Mouse (Mus musculus): ENCODE results near the gene Gm20708. TPM values are rescaled to one million over a fixed set of nuclear protein-coding genes. Genes with fewer than 3 reads are reported as not detected.

Gm20708 gene
- polyA plus RNA-seq, 1 experiment from 2014 or later = 0.18 TPM

GRCm38 (mm10) chr11:117881787-117882186, 72.3 kb downstream of the Gm20708 start:
- DNase-seq (ENCODE audit: low spot score) (peak; percentile 78), ATAC-seq (ENCODE audit: low FRiP score, low TSS enrichment) (peak; percentile 55)
- Histone ChIP-seq H3K9me3 (ENCODE audit: control insufficient read depth, low read length) (no peaks in the 10 kb centered on the region), H3K4me2 (replicated peaks; ENCODE audit: low read depth) (0 out of 2 replicates have a peak overlapping the region, but pooled peaks have one; percentile 8), H3K4me1 (replicated peaks; ENCODE audit: control insufficient read depth, insufficient read depth) (peaks cover 16% of the 10 kb centered on the region), H3K4me3 (ENCODE audit: low read depth, low read length) (no peak overlapping the region), H3K27me3 (ENCODE audit: control insufficient read depth, insufficient read depth, low read length) (no peaks in the 10 kb centered on the region), H3K9ac (ENCODE audit: low read length) (peak overlapping the region; percentile 18; the same call in 1 of the 2 replicates), H3K36me3 (ENCODE audit: control insufficient read depth, insufficient read depth, low read length) (no peaks in the 10 kb centered on the region), H3K27ac (replicated peaks) (peak overlapping the region; percentile 69)
- WGBS = 4% methylated on average over 8 of the region's 8 CpGs
- TF ChIP-seq EP300 (optimal IDR thresholded peaks at IDR 0.05) (no peak), CTCF (IDR thresholded peaks at IDR 0.05; ENCODE audit: low read depth) (no peak)

GRCm38 (mm10) chr11:117882208-117882607, 72.7 kb downstream of the Gm20708 start:
- peak overlapping the region; percentile 27; the same call in 1 of the 2 replicates for H3K9ac ChIP-seq (ENCODE audit: low read length)
- no peak for DNase-seq (ENCODE audit: low spot score)
- H3K9me3 ChIP-seq (ENCODE audit: control insufficient read depth, low read length) = no peaks in the 10 kb centered on the region
- H3K36me3 ChIP-seq (ENCODE audit: control insufficient read depth, insufficient read depth, low read length) = no peaks in the 10 kb centered on the region
- peaks cover 16% of the 10 kb centered on the region for H3K4me1 ChIP-seq (replicated peaks; ENCODE audit: control insufficient read depth, insufficient read depth)
- H3K27ac ChIP-seq (replicated peaks) = peak overlapping the region; percentile 69
- H3K27me3 ChIP-seq (ENCODE audit: control insufficient read depth, insufficient read depth, low read length) = no peaks in the 10 kb centered on the region
- 50% methylated on average over 1 of the region's 1 CpGs for WGBS
- no peak for ATAC-seq (ENCODE audit: low FRiP score, low TSS enrichment)
- no peak for TF ChIP-seq EP300 (optimal IDR thresholded peaks at IDR 0.05)
- H3K4me3 ChIP-seq (ENCODE audit: low read depth, low read length) = no peak overlapping the region
- H3K4me2 ChIP-seq (replicated peaks; ENCODE audit: low read depth) = no peak overlapping the region

- 56% methylated on average over 5 of the region's 5 CpGs for WGBS
- Histone ChIP-seq H3K27me3 (ENCODE audit: control insufficient read depth, insufficient read depth, low read length) (no peaks in the 10 kb centered on the region), H3K36me3 (ENCODE audit: control insufficient read depth, insufficient read depth, low read length) (no peaks in the 10 kb centered on the region), H3K4me1 (replicated peaks; ENCODE audit: control insufficient read depth, insufficient read depth) (peaks cover 26% of the 10 kb centered on the region), H3K27ac (replicated peaks) (no peak overlapping the region), H3K9ac (ENCODE audit: low read length) (no peak overlapping the region), H3K9me3 (ENCODE audit: control insufficient read depth, low read length) (no peaks in the 10 kb centered on the region), H3K4me3 (ENCODE audit: low read depth, low read length) (no peak overlapping the region), H3K4me2 (replicated peaks; ENCODE audit: low read depth) (no peak overlapping the region)
- ATAC-seq (ENCODE audit: low FRiP score, low TSS enrichment) (no peak), DNase-seq (ENCODE audit: low spot score) (no peak)
- no peak for TF ChIP-seq EP300 (optimal IDR thresholded peaks at IDR 0.05)
- TF ChIP-seq CTCF (IDR thresholded peaks at IDR 0.05; ENCODE audit: low read depth) = no peak
Measured at GRCm38 (mm10) chr11:117886000-117886399, 76.5 kb downstream of the Gm20708 start.

- Histone ChIP-seq H3K4me1 (replicated peaks; ENCODE audit: control insufficient read depth, insufficient read depth) (peaks cover 15% of the 10 kb centered on the region), H3K27me3 (ENCODE audit: control insufficient read depth, insufficient read depth, low read length) (no peaks in the 10 kb centered on the region), H3K4me3 (ENCODE audit: low read depth, low read length) (no peak overlapping the region; the same call in 1 of the 2 replicates), H3K4me2 (replicated peaks; ENCODE audit: low read depth) (peak overlapping the region; percentile 51), H3K9me3 (ENCODE audit: control insufficient read depth, low read length) (no peaks in the 10 kb centered on the region), H3K9ac (ENCODE audit: low read length) (peak overlapping the region; percentile 54), H3K36me3 (ENCODE audit: control insufficient read depth, insufficient read depth, low read length) (no peaks in the 10 kb centered on the region), H3K27ac (replicated peaks) (0 out of 2 replicates have a peak overlapping the region, but pooled peaks have one; percentile 24)
- ATAC-seq (ENCODE audit: low FRiP score, low TSS enrichment) (no peak), DNase-seq (ENCODE audit: low spot score) (no peak)
- TF ChIP-seq CTCF (IDR thresholded peaks at IDR 0.05; ENCODE audit: low read depth) (no peak), EP300 (optimal IDR thresholded peaks at IDR 0.05) (no peak)
- WGBS = 30% methylated on average over 20 of the region's 20 CpGs
Measured at GRCm38 (mm10) chr11:117888168-117888852, 78.8 kb downstream of the Gm20708 start.

GRCm38 (mm10) chr11:117888853-117889822, 79.7 kb downstream of the Gm20708 start:
- H3K4me3 ChIP-seq (ENCODE audit: low read depth, low read length) = peak overlapping the region; percentile 19; the same call in 1 of the 2 replicates
- no peaks in the 10 kb centered on the region for H3K9me3 ChIP-seq (ENCODE audit: control insufficient read depth, low read length)
- peaks cover 15% of the 10 kb centered on the region for H3K4me1 ChIP-seq (replicated peaks; ENCODE audit: control insufficient read depth, insufficient read depth)
- no peak for TF ChIP-seq EP300 (optimal IDR thresholded peaks at IDR 0.05)
- no peak for DNase-seq (ENCODE audit: low spot score)
- H3K36me3 ChIP-seq (ENCODE audit: control insufficient read depth, insufficient read depth, low read length) = no peaks in the 10 kb centered on the region
- no peaks in the 10 kb centered on the region for H3K27me3 ChIP-seq (ENCODE audit: control insufficient read depth, insufficient read depth, low read length)
- peak overlapping the region; percentile 51 for H3K4me2 ChIP-seq (replicated peaks; ENCODE audit: low read depth)
- ATAC-seq (ENCODE audit: low FRiP score, low TSS enrichment) = no peak
- peak overlapping the region; percentile 54 for H3K9ac ChIP-seq (ENCODE audit: low read length)
- WGBS = 11% methylated on average over 32 of the region's 33 CpGs
- peak overlapping the region; percentile 53; the same call in 1 of the 2 replicates for H3K27ac ChIP-seq (replicated peaks)

Other genes starting within 250 kb of the Gm20708 start
- 6.0 and 6.1 TPM in 2 replicates for gene Tnrc6c, start 155.4 kb upstream of the Gm20708 start, polyA plus RNA-seq (2015; fragmentation: Nextera tagmentation; extraction: Ambion mirVana)
- gene Tmc8, start 27.6 kb upstream of the Gm20708 start, polyA plus RNA-seq (2015; fragmentation: Nextera tagmentation; extraction: Ambion mirVana) = 8.9 and 10.0 TPM in 2 replicates
- gene Tmc6, start 27.5 kb upstream of the Gm20708 start, polyA plus RNA-seq (2015; fragmentation: Nextera tagmentation; extraction: Ambion mirVana) = 21.0 and 24.1 TPM in 2 replicates
- gene 6030468B19Rik, start 12.0 kb upstream of the Gm20708 start, polyA plus RNA-seq (2015; fragmentation: Nextera tagmentation; extraction: Ambion mirVana) = 0.12 TPM in 1 of 2 replicates, not detected in the other
- 165 and 183 TPM in 2 replicates for gene Syngr2, start within 50 bp of the Gm20708 start, polyA plus RNA-seq (2015; fragmentation: Nextera tagmentation; extraction: Ambion mirVana)
- gene Afmid, start 16.3 kb downstream of the Gm20708 start, polyA plus RNA-seq (2015; fragmentation: Nextera tagmentation; extraction: Ambion mirVana) = 5.7 and 7.7 TPM in 2 replicates
- gene Tk1, start 16.4 kb downstream of the Gm20708 start, polyA plus RNA-seq (2015; fragmentation: Nextera tagmentation; extraction: Ambion mirVana) = 47.1 and 58.0 TPM in 2 replicates
- gene Birc5, start 39.6 kb downstream of the Gm20708 start, polyA plus RNA-seq (2015; fragmentation: Nextera tagmentation; extraction: Ambion mirVana) = 67.0 and 91.7 TPM in 2 replicates
- gene Tmem235, start 51.1 kb downstream of the Gm20708 start, polyA plus RNA-seq (2015; fragmentation: Nextera tagmentation; extraction: Ambion mirVana) = not detected in 2 replicates
- 5.7 and 6.5 TPM in 2 replicates for gene Tha1, start 63.8 kb downstream of the Gm20708 start, polyA plus RNA-seq (2015; fragmentation: Nextera tagmentation; extraction: Ambion mirVana)
- gene Socs3, start 160.4 kb downstream of the Gm20708 start, polyA plus RNA-seq (2015; fragmentation: Nextera tagmentation; extraction: Ambion mirVana) = 13.5 and 15.7 TPM in 2 replicates
- gene Pgs1, start 176.6 kb downstream of the Gm20708 start, polyA plus RNA-seq (2015; fragmentation: Nextera tagmentation; extraction: Ambion mirVana) = 28.7 and 29.4 TPM in 2 replicates

Data from stomach, postnatal 0 days (tissue).